Mouse (Mus musculus) myocyte (in vitro differentiated cells): ENCODE data around the gene Tmem54.

ENCODE experiments used
- POLR2A ChIP-seq: IDR thresholded peaks from one replicate; pipeline ENCODE4 v1.6.1; 2011; ENCODE audit warnings: low read depth, mild to moderate bottlenecking, control low read depth, moderate library complexity; ENCODE audit not compliant: insufficient read length
- USF1 ChIP-seq: IDR thresholded peaks from one replicate; pipeline ENCODE4 v1.6.1; 2011; ENCODE audit warnings: low read depth, mild to moderate bottlenecking, control low read depth, moderate library complexity

DNA sequence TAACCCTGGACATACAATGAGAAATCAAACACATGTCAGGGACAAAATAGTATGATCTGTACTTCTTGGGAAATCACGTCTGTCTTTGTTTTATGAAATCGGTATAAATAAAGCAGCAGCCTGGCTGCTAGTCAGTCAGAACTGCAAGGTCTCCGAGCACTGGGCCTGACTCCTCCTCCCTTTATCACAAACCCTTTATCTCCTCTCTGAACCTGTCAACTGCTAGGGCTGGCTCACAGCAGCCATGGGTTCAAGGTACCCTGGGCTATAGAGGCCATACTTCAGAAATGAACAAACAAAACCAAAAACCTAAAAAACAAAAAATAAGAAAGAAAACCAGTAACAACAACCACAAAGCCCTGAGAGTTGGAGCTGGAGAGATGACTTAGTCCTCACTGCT lies 53.2 kb downstream of the Tmem54 start:
- TF ChIP-seq USF1: no peak
- TF ChIP-seq POLR2A: no peak
